Mouse (Mus musculus): Measurements from ENCODE around the gene Vmn1r215. TPM values are rescaled to one million over a fixed set of nuclear protein-coding genes. Genes with fewer than 3 reads are reported as not detected.
"Not testable (repeated sequence)": the region's sequence is repeated elsewhere in the genome, so short reads cannot be mapped to it uniquely, and the experiment has no call there.

Gene Vmn1r215
- polyA plus RNA-seq (2015; fragmentation: Nextera tagmentation; extraction: Ambion mirVana), result not detected in 2 replicates

DNA sequence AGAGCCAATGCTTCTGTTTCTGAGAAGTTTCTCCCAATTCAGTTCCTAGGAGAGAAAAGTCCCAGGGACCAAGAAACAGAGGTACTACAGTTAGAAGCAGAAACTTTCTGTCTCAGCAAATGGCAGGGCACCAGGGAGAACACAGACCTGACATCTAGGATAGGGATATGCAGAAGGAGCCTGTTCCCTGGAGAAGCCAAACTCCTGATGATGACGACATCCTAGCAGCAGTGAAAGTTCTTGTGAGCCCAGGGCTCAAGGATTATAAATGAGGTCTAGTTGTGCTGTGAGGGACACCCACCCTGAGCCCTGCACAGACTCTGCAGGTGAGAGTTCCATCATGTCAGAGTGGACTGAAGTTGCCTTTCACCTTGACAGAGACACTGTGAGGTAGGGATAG, at the start of gene Vmn1r215:
Vmn1r215 (plus strand) TSS at position 301 of the 400 bp plus-strand sequence.
- Histone ChIP-seq H3K27me3 (replicated peaks) (no peaks in the 10 kb centered on the region), H3K4me1 (no peaks in the 10 kb centered on the region)
- 64% methylated on average over 1 of the region's 1 CpGs for WGBS

DNA sequence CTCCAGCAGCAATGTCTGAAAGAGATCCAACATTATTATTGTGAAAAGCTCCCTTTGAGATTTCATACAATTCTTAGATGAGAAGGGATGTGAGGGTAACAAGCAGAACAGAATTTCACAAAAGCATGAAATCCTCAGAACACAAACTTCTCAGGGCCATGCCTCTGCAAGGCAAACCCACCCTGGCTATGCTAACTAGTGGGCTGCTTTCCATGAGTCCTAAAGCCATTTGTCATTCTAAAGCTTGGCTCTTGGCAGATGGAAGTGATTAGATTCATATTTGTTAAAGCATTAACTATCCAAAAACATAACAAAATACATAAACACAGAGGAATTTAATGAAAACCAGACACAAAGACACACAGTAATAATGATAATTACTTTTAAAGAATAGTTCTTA, 49.7 kb upstream of the Vmn1r215 start:
- Histone ChIP-seq H3K4me3 (no peak overlapping the region), H3K9ac (no peak overlapping the region), H3K36me3 (no peaks in the 10 kb centered on the region), H3K27me3 (replicated peaks) (no peaks in the 10 kb centered on the region), H3K4me2 (no peak overlapping the region), H3K27ac (replicated peaks) (no peak overlapping the region), H3K4me1 (no peaks in the 10 kb centered on the region), H3K9me3 (no peaks in the 10 kb centered on the region)
- ATAC-seq (ENCODE audit: extremely low read depth, insufficient number of reproducible peaks, low FRiP score, low TSS enrichment), result no peak

More for the DNA sequence above, at the start of gene Vmn1r215:
- Histone ChIP-seq H3K27ac (replicated peaks) (no peak within 1 kb of the TSS), H3K4me2 (no peak within 1 kb of the TSS), H3K9me3 (no peaks in the 10 kb centered on the region), H3K9ac (no peak within 1 kb of the TSS), H3K4me3 (no peak within 1 kb of the TSS), H3K36me3 (no peaks in the 10 kb centered on the region)
- no peak for ATAC-seq (ENCODE audit: extremely low read depth, insufficient number of reproducible peaks, low FRiP score, low TSS enrichment)

DNA sequence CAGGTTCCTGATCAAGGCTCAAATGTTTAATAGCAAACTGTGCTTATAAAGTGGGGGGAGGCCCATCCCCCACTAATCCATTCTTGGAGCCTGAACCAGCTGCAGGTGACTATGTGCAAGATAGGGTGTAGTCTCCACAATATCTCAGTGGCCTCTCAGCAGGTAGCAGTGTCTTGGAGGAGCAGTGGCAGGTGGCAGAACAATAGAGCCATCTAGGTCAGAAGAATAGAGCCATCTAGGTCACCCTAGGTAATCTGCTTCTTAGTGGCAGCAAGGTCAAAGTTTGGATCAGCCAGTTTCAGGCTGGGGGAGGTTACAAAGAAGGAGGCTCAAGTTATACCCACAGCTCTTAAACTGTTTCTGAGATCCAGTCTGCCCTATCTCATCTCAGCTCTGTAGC, 43.0 kb upstream of the Vmn1r215 start:
- Histone ChIP-seq H3K4me3 (no peak overlapping the region), H3K36me3 (no peaks in the 10 kb centered on the region), H3K4me2 (no peak overlapping the region), H3K4me1 (no peaks in the 10 kb centered on the region), H3K9ac (no peak overlapping the region), H3K9me3 (no peaks in the 10 kb centered on the region), H3K27ac (replicated peaks) (no peak overlapping the region), H3K27me3 (replicated peaks) (no peaks in the 10 kb centered on the region)
- ATAC-seq (ENCODE audit: extremely low read depth, insufficient number of reproducible peaks, low FRiP score, low TSS enrichment), result no peak

DNA sequence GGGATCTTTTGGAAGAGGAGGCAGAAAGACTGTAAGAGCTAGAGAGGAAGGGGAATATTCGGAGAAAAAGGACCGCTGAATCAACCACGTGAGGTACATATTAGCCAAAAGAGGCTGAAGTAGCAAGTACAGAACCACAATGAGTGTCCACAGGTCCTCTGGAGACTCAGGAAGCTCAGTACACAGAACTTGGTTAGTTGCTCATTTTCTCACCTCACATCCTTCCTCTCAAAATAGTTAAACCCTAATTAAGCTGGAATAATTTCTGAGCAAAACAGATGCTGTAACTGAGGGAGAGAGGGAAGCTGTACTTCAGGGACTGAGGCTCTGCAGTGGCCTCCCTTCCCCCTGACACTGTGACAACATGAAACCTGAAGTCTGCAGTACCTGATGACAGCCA, 37.7 kb upstream of the Vmn1r215 start, which contains the start of gene Vmn1r214:
Vmn1r214 (plus strand) TSS at position 301 of the 400 bp plus-strand sequence.
- no peaks in the 10 kb centered on the region for H3K9me3 ChIP-seq
- H3K27me3 ChIP-seq (replicated peaks), result no peaks in the 10 kb centered on the region
- H3K36me3 ChIP-seq, result no peaks in the 10 kb centered on the region
- no peak for ATAC-seq (ENCODE audit: extremely low read depth, insufficient number of reproducible peaks, low FRiP score, low TSS enrichment)
- no peaks in the 10 kb centered on the region for H3K4me1 ChIP-seq
- WGBS, result 76% methylated on average over 3 of the region's 3 CpGs
- no peak within 1 kb of the TSS for H3K4me3 ChIP-seq
- no peak within 1 kb of the TSS for H3K27ac ChIP-seq (replicated peaks)
- H3K9ac ChIP-seq, result no peak within 1 kb of the TSS
- H3K4me2 ChIP-seq, result no peak within 1 kb of the TSS

DNA sequence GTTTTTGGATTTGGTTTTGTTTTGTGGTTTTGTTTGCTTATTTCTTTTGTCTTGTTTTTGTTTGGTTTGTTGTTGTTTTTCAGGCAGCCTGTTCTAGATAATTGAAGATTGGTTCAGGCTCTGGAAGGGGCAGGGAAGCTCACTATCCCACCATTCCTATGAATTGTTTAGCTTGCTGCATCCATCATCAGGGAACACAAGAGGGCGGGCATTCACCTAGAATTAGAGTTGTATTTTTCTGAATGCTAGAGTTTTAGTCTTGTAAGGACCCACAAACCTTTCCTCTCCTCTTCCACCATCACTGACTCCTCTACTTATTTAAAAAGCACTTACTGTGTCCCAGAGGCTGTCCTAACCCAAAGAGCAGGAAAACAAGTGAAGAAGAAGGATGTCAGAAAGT, 10.0 kb upstream of the Vmn1r215 start:
- no peaks in the 10 kb centered on the region for H3K36me3 ChIP-seq
- no peak for ATAC-seq (ENCODE audit: extremely low read depth, insufficient number of reproducible peaks, low FRiP score, low TSS enrichment)
- 48% methylated on average over 1 of the region's 1 CpGs for WGBS

DNA sequence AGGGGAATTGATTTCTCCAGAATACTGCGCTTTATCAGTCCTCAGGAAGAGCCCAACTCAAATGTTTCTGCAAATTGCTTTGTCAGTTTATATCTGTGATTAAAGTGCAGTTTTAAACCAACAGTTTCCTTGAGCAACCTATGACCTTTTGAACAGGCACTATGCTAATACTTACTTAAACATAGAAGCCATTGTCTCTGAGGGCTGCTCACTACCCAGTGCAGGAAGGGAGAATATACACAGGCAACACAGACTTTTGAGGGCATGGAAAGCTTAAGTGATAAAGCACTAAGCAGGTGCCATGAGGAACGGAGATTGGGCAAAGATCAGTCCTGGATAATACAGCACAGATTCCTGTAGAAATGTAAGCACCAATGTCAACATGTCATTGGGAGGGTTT, 1.5 kb downstream of the Vmn1r215 start:
- Histone ChIP-seq H3K9ac (no peak overlapping the region), H3K4me2 (no peak overlapping the region), H3K36me3 (no peaks in the 10 kb centered on the region), H3K4me3 (no peak overlapping the region), H3K4me1 (no peaks in the 10 kb centered on the region), H3K9me3 (no peaks in the 10 kb centered on the region), H3K27me3 (replicated peaks) (no peaks in the 10 kb centered on the region), H3K27ac (replicated peaks) (no peak overlapping the region)
- WGBS, result 68% methylated on average over 2 of the region's 2 CpGs
- ATAC-seq (ENCODE audit: extremely low read depth, insufficient number of reproducible peaks, low FRiP score, low TSS enrichment), result no peak

More for the DNA sequence above, 10.0 kb upstream of the Vmn1r215 start:
- Histone ChIP-seq H3K4me2 (no peak overlapping the region), H3K27me3 (replicated peaks) (no peaks in the 10 kb centered on the region), H3K27ac (replicated peaks) (no peak overlapping the region), H3K4me1 (no peaks in the 10 kb centered on the region), H3K9ac (no peak overlapping the region), H3K4me3 (no peak overlapping the region), H3K9me3 (no peaks in the 10 kb centered on the region)

DNA sequence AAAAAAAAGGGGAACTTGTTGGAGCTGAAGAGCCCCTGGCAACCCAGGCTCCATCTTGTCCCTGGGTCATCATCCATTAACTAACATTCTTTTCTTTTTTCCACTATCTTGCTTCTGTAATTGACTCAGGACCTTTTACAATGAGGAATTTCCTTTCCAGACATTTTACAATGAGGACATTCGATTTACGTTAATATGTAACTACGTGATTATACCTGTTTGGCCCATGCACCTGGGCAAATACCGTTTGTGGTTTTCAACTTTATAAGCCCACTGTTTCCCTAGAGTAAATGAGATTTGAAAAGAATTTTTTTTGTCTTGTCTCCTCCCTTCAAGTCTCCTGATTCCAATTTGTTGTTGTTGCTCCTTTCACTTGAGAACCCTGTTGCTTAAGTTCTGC, 26.6 kb downstream of the Vmn1r215 start:
- H3K27me3 ChIP-seq (replicated peaks), result no peaks in the 10 kb centered on the region
- no peak overlapping the region for H3K9ac ChIP-seq
- no peaks in the 10 kb centered on the region for H3K36me3 ChIP-seq
- 82% methylated on average over 4 of the region's 4 CpGs for WGBS
- no peak overlapping the region for H3K4me2 ChIP-seq
- H3K27ac ChIP-seq (replicated peaks), result no peak overlapping the region
- H3K4me1 ChIP-seq, result no peaks in the 10 kb centered on the region
- no peaks in the 10 kb centered on the region for H3K9me3 ChIP-seq
- no peak for ATAC-seq (ENCODE audit: extremely low read depth, insufficient number of reproducible peaks, low FRiP score, low TSS enrichment)
- no peak overlapping the region for H3K4me3 ChIP-seq

DNA sequence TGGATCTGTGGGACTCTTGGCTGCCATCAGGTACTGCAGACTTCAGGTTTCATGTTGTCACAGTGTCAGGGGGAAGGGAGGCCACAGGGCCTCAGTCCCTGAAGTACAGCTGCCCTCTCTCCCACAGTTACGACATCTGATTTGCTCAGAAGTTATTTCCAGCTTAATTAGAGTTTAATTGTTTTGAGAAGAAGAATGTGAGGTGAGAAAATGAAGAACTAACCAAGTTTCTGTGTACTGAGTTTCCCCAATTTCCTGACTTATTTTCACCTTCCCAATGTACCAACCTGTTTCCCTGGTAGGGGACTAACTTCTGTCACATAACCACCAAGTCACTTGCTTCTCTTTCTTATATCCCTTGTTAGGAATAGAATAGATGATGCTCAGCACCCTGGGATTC, 50.3 kb downstream of the Vmn1r215 start, which contains the start of gene Vmn1r217:
Vmn1r217 (minus strand) TSS at position 101 of the 400 bp plus-strand sequence.
- WGBS, result 65% methylated on average over 1 of the region's 1 CpGs
- H3K36me3 ChIP-seq, H3K4me1 ChIP-seq: not testable (repeated sequence)

DNA sequence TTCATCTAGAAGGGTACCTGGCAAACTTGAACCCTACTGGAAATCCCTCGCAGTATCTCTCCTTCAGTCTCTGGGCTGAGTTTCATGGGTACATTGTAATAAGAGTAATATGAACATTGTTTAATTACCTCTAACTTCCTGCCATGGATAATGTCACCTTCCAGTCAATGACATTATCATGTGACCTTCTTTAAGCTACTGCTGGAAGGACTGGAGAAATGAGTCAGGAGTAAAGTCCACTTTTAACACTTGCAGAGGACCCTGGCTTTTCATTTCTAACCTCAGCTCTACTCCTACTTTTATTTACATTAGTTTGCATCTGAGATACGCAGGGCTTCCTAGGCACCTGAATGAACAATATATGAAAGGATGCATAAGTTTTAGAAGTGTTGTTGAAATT, 52.8 kb downstream of the Vmn1r215 start:
- H3K9me3 ChIP-seq, result no peaks in the 10 kb centered on the region
- H3K4me2 ChIP-seq, result no peak overlapping the region
- H3K27ac ChIP-seq (replicated peaks), result no peak overlapping the region
- H3K27me3 ChIP-seq (replicated peaks), result no peaks in the 10 kb centered on the region
- no peaks in the 10 kb centered on the region for H3K4me1 ChIP-seq
- no peak overlapping the region for H3K4me3 ChIP-seq
- ATAC-seq (ENCODE audit: extremely low read depth, insufficient number of reproducible peaks, low FRiP score, low TSS enrichment), result no peak; the same call in 1 of the 2 replicates
- WGBS, result 79% methylated on average over 2 of the region's 2 CpGs
- H3K9ac ChIP-seq, result no peak overlapping the region
- no peaks in the 10 kb centered on the region for H3K36me3 ChIP-seq

More for the DNA sequence above, 50.3 kb downstream of the Vmn1r215 start, which contains the start of gene Vmn1r217:
- H3K27me3 ChIP-seq (replicated peaks); H3K4me3 ChIP-seq; H3K27ac ChIP-seq (replicated peaks); H3K9me3 ChIP-seq; H3K9ac ChIP-seq; ATAC-seq (ENCODE audit: extremely low read depth, insufficient number of reproducible peaks, low FRiP score, low TSS enrichment); H3K4me2 ChIP-seq: not testable (repeated sequence)

Other genes with a start within 250 kb of the Vmn1r215 start
- not detected in 2 replicates for gene Vmn1r210, start 236.7 kb upstream of the Vmn1r215 start, polyA plus RNA-seq (2015; fragmentation: Nextera tagmentation; extraction: Ambion mirVana)
- not detected in 2 replicates for gene Vmn1r211, start 210.5 kb upstream of the Vmn1r215 start, polyA plus RNA-seq (2015; fragmentation: Nextera tagmentation; extraction: Ambion mirVana)
- gene Vmn1r212, start 183.8 kb upstream of the Vmn1r215 start, polyA plus RNA-seq (2015; fragmentation: Nextera tagmentation; extraction: Ambion mirVana), result not detected in 2 replicates
- not detected in 2 replicates for gene Vmn1r213, start 60.4 kb upstream of the Vmn1r215 start, polyA plus RNA-seq (2015; fragmentation: Nextera tagmentation; extraction: Ambion mirVana)
- gene Vmn1r214, start 37.6 kb upstream of the Vmn1r215 start, polyA plus RNA-seq (2015; fragmentation: Nextera tagmentation; extraction: Ambion mirVana), result not detected in 2 replicates
- not detected in 2 replicates for gene Vmn1r217, start 50.2 kb downstream of the Vmn1r215 start, polyA plus RNA-seq (2015; fragmentation: Nextera tagmentation; extraction: Ambion mirVana)
- gene Vmn1r218, start 65.1 kb downstream of the Vmn1r215 start, polyA plus RNA-seq (2015; fragmentation: Nextera tagmentation; extraction: Ambion mirVana), result not detected in 2 replicates
- not detected in 2 replicates for gene Vmn1r219, start 91.3 kb downstream of the Vmn1r215 start, polyA plus RNA-seq (2015; fragmentation: Nextera tagmentation; extraction: Ambion mirVana)
- not detected in 2 replicates for gene Vmn1r220, start 120.0 kb downstream of the Vmn1r215 start, polyA plus RNA-seq (2015; fragmentation: Nextera tagmentation; extraction: Ambion mirVana)
- gene Vmn1r221, start 146.1 kb downstream of the Vmn1r215 start, polyA plus RNA-seq (2015; fragmentation: Nextera tagmentation; extraction: Ambion mirVana), result not detected in 2 replicates
- not detected in 2 replicates for gene Vmn1r222, start 167.9 kb downstream of the Vmn1r215 start, polyA plus RNA-seq (2015; fragmentation: Nextera tagmentation; extraction: Ambion mirVana)
- not detected in 2 replicates for gene Vmn1r223, start 179.1 kb downstream of the Vmn1r215 start, polyA plus RNA-seq (2015; fragmentation: Nextera tagmentation; extraction: Ambion mirVana)

Measured in heart, embryonic 13.5 days (tissue).